9 mouse cellular contexts compared by ENCODE assay signal in genomic region chr4:117146176-117146575, GRCm38 (mm10). TPM values are rescaled to one million over a fixed set of nuclear protein-coding genes. Genes with fewer than 3 reads are reported as not detected.
DNase-seq lines count a peak whose midpoint lies in the region; ATAC-seq and TF ChIP-seq lines count a peak whose summit lies in the region.
"Had no signal": no experiment of that assay in that cellular context is flagged by ENCODE, and none has a peak within 500 bp of the region (broad histone marks: within the 10 kb centered on the region; RNA-seq: fewer than 3 reads in every experiment).

No protein-coding gene starts in this region.

- H3K27me3 ChIP-seq in lung, embryonic 14.5 days (ENCODE audit: insufficient read depth, low read length), result no peaks in the 10 kb centered on the region

- WGBS in lung, embryonic 14.5 days, result 31% methylated on average over 15 of the region's 15 CpGs

- in situ Hi-C loops in ES-E14 (cut with MboI; ENCODE audit: low sequenced_read_pairs in 2 of 2, unreplicated experiment in 2 of 2), result loop anchor here in 1 of 2 experiments (25.0 kb wide), 1 partner anchor 334 kb away; the partner anchor contains the start of genes Hpdl, Mutyh and Toe1

- DNase-seq in A20 (ENCODE audit: low read depth, low spot score) (peak; percentile 92), ES-E14 (ENCODE audit: low read depth, low spot score) (peak; percentile 99)
- DNase-seq in cerebellum, adult 11 months, result peak; percentile 76
- peak; percentile 70 to 72 for DNase-seq in frontal cortex, postnatal 36 days (ENCODE audit: low spot score in 2 of 2)
- DNase-seq in kidney, postnatal 14 days, result peak; percentile 89
- peak; percentile 86 for DNase-seq in lung, embryonic 14.5 days
- peak; percentile 51 to 71 for DNase-seq in right cerebral cortex, postnatal 36 days (ENCODE audit: low spot score in 2 of 2)
- no peak for DNase-seq in Muller cell, postnatal 12 days (ENCODE audit: inconsistent ontology term)

- no peak overlapping the region for H3K27ac ChIP-seq in ES-E14 (ENCODE audit: insufficient read depth, low read depth, low read length, poor library complexity, severe bottlenecking)
- no peak overlapping the region for H3K27ac ChIP-seq in lung, embryonic 14.5 days (ENCODE audit: low read depth)
- H3K27ac ChIP-seq: limb, embryonic 12.5 days had no signal

- H3K36me3 ChIP-seq in ES-E14 (ENCODE audit: control insufficient read depth, insufficient read depth, low read length, poor library complexity, severe bottlenecking), result peaks cover 13% of the 10 kb centered on the region
- peaks cover 27% of the 10 kb centered on the region for H3K36me3 ChIP-seq in lung, embryonic 14.5 days (ENCODE audit: insufficient read depth)

- peak overlapping the region in 1 of 2 experiments; percentile 6; a peak in 1 of 4 replicates for H3K4me3 ChIP-seq in ES-E14 (ENCODE audit: insufficient read depth in 1 of 2, low read depth in 1 of 2, low read length in 2 of 2, poor library complexity in 1 of 2, severe bottlenecking in 1 of 2)
- H3K4me3 ChIP-seq in lung, embryonic 14.5 days (ENCODE audit: low read depth, low read length), result no peak overlapping the region
- H3K4me3 ChIP-seq: limb, embryonic 12.5 days had no signal

- H3K9ac ChIP-seq in ES-E14 (ENCODE audit: insufficient read depth, low read depth, low read length, poor library complexity, severe bottlenecking), result peak overlapping the region; percentile 19
- H3K9ac ChIP-seq in lung, embryonic 14.5 days, result no peak overlapping the region
- H3K9ac ChIP-seq: limb, embryonic 12.5 days had no signal

- peaks cover 0 to 14% of the 10 kb centered on the region in 2 experiments; a peak in 1 of 4 replicates for H3K4me1 ChIP-seq in ES-E14 (ENCODE audit: control insufficient read depth in 2 of 2, insufficient read depth in 2 of 2, low read length in 2 of 2, poor library complexity in 1 of 2)
- H3K4me1 ChIP-seq in lung, embryonic 14.5 days (ENCODE audit: insufficient read depth), result no peaks in the 10 kb centered on the region
- H3K4me1 ChIP-seq: limb, embryonic 12.5 days had no signal

- H3K4me2 ChIP-seq in lung, embryonic 14.5 days, result no peak overlapping the region
- H3K4me2 ChIP-seq: limb, embryonic 12.5 days had no signal

- ATAC-seq in lung, embryonic 14.5 days (ENCODE audit: insufficient read depth), result no peak

- no peaks in the 10 kb centered on the region for H3K9me3 ChIP-seq in ES-E14 (ENCODE audit: control insufficient read depth, insufficient read depth, low read depth, low read length)
- H3K9me3 ChIP-seq in lung, embryonic 14.5 days (ENCODE audit: low read depth, low read length), result no peaks in the 10 kb centered on the region
- H3K9me3 ChIP-seq: limb, embryonic 12.5 days had no signal

- TF ChIP-seq CTCF in lung, embryonic 14.5 days (IDR thresholded peaks at IDR 0.05; ENCODE audit: low read depth), result peak; percentile 91

TF ChIP-seq in ES-E14, 5 proteins besides CTCF, POLR2A, EP300 and RAD21:
- TF ChIP-seq CHD2 (IDR thresholded peaks at IDR 0.05; ENCODE audit: low read depth, low read length) (no peak), HCFC1 (IDR thresholded peaks at IDR 0.05; ENCODE audit: borderline replicate concordance, insufficient read depth, low read length) (peak; percentile 45; the same call in 1 of the 2 replicates), ZC3H11A (IDR thresholded peaks at IDR 0.05; ENCODE audit: borderline replicate concordance, low read depth, low read length) (no peak), MAFK (IDR thresholded peaks at IDR 0.05; ENCODE audit: insufficient read depth, low read depth, low read length) (0 out of 2 replicates have a peak, but pooled peaks have one; percentile 14), ZNF384 (IDR thresholded peaks at IDR 0.05; ENCODE audit: low read depth, low read length) (peak; percentile 36; the same call in 1 of the 2 replicates)

RNA-seq across cellular contexts. Expression of gene Rps8, which starts 9.9 kb away (rescaled TPM):
- 3,133 and 3,400 TPM in 2 replicates for total RNA-seq in ES-E14 (2012; rRNA removed)
- 1,312 and 1,358 TPM in 2 replicates for polyA plus RNA-seq in lung, embryonic 14.5 days (2014; fragmentation: Nextera tagmentation; extraction: Ambion mirVana)

RNA-seq across cellular contexts. Expression of gene Plk3, which starts 12.4 kb away (rescaled TPM):
- 26.7 and 28.3 TPM in 2 replicates for total RNA-seq in ES-E14 (2012; rRNA removed)
- 4.2 and 5.1 TPM in 2 replicates for polyA plus RNA-seq in lung, embryonic 14.5 days (2014; fragmentation: Nextera tagmentation; extraction: Ambion mirVana)

RNA-seq across cellular contexts. Expression of gene Tctex1d4, which starts 19.6 kb away (rescaled TPM):
- 0.49 and 1.2 TPM in 2 replicates for total RNA-seq in ES-E14 (2012; rRNA removed)
- not detected in 2 replicates for polyA plus RNA-seq in lung, embryonic 14.5 days (2014; fragmentation: Nextera tagmentation; extraction: Ambion mirVana)
- polyA plus RNA-seq: limb, embryonic 12.5 days had no signal

RNA-seq across cellular contexts. Expression of gene Btbd19, which starts 20.7 kb away (rescaled TPM):
- 51.2 and 87.1 TPM in 2 replicates for total RNA-seq in ES-E14 (2012; rRNA removed)
- polyA plus RNA-seq in lung, embryonic 14.5 days (2014; fragmentation: Nextera tagmentation; extraction: Ambion mirVana), result 6.7 and 7.6 TPM in 2 replicates

RNA-seq across cellular contexts. Expression of gene Kif2c, which starts 36.3 kb away (rescaled TPM):
- 73.1 and 86.0 TPM in 2 replicates for total RNA-seq in ES-E14 (2012; rRNA removed)
- 78.9 and 85.9 TPM in 2 replicates for polyA plus RNA-seq in lung, embryonic 14.5 days (2014; fragmentation: Nextera tagmentation; extraction: Ambion mirVana)
